Mouse (Mus musculus) CD4-positive helper T cell, adult 2 months (primary cell): ENCODE measurements at regions not wholly inside any gene's neighbourhood (a gene's known extent, or its start where the extent isn't known, plus 50 kb on each side); places are given as distances from the start of the nearest gene placed in this dataset.
"Not testable (repeated sequence)": the region's sequence is repeated elsewhere in the genome, so short reads cannot be mapped to it uniquely, and the experiment has no call there.

Source experiments
- DNase-seq: peaks from one replicate; pipeline ENCODE4 v3.0.0-alpha.2; 2012; ENCODE audit warnings: low read depth, missing footprints, low spot score

- DNase-seq, result not testable (repeated sequence)
These were observed 67.4 kb downstream of the Pdia4 start for GRCm38 (mm10) chr6:47745856-47746255.

GRCm38 (mm10) chr6:47743856-47744255 is 69.4 kb downstream of the Pdia4 start:
- not testable (repeated sequence) for DNase-seq

- peak; percentile 53 for DNase-seq
These were observed 73.0 kb downstream of the Pdia4 start for GRCm38 (mm10) chr6:47740216-47740615.

GRCm38 (mm10) chr6:47739696-47740095 is 73.5 kb downstream of the Pdia4 start:
- DNase-seq, result not testable (repeated sequence)

DNA sequence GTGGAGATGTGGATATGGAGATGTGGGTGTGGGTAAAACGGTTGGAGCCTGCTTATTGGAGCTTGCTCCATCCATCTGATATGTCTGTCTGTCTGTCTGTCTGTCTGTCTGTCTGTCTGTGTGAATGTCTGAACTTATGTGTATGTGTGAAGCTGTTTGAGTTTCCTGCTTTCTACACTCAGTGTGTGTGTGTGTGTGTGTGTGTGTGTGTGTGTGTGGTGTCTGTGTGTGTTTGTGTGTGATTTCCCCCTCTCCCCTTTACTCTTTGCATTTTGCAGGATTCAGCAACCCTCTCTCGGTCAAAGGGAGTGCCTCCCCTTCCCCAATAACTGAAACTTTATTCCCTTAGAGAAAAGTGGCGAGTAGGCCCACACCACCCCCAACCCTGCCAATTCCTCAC is 75.3 kb downstream of the Pdia4 start:
- DNase-seq, result not testable (repeated sequence)
